Mouse (Mus musculus) bone marrow macrophage, adult 2 months (primary cell): Measurements from ENCODE around the gene Pdhx. TPM values are rescaled to one million over a fixed set of nuclear protein-coding genes. Genes with fewer than 3 reads are reported as not detected.

ENCODE experiments used
- H3K27ac ChIP-seq: 2 replicates; pipeline ENCODE4 v1.5.1; 2012; ENCODE audit warnings: low read depth, low read length; ENCODE audit not compliant: insufficient read depth
- H3K4me1 ChIP-seq: 2 replicates; pipeline ENCODE4 v1.6.1; 2012; ENCODE audit warnings: low read length; ENCODE audit not compliant: control insufficient read depth, insufficient read depth
- H3K4me3 ChIP-seq: 2 replicates; pipeline ENCODE4 v1.5.1; 2012; ENCODE audit warnings: mild to moderate bottlenecking, low read length, moderate library complexity; ENCODE audit not compliant: insufficient read depth
- CTCF ChIP-seq: IDR thresholded peaks from 2 replicates; pipeline ENCODE4 v1.5.1; 2012; ENCODE audit warnings: low read depth, mild to moderate bottlenecking, low read length, moderate library complexity
- POLR2A ChIP-seq: IDR thresholded peaks from 2 replicates; pipeline ENCODE4 v1.6.1; 2012; ENCODE audit warnings: mild to moderate bottlenecking, low read depth, low read length, borderline replicate concordance
- polyA plus RNA-seq: library from polyadenylated mRNA; stranded (reverse); fragments of >200 nt; gene quantifications from 2 replicates; pipeline ENCODE4 v1.2.4, GENCODE M21; 2012; ENCODE audit not compliant: missing spikeins, insufficient read depth, insufficient read length

Gene Pdhx
- polyA plus RNA-seq, 1 experiment = 9.8 TPM

DNA sequence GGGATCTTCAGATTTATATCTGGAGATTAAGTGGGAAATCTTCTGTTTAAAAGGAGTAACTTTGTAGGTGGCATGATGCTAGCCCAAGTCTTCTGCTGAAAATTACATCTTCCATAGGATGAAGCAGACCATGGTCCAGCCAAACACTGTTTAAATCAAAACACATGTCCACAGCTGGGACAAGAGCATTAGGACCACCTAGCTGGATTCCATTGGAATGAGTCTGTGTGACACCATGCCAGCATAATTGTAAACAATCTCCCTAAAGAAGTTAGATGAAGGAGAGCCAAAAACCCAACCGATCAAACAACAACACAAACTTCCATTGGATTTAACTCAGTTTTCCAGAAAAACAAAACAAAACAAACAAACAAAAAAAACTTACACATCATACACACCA is 75.4 kb downstream of the Pdhx start:
- Histone ChIP-seq H3K4me1 (peaks cover 13% of the 10 kb centered on the region), H3K4me3 (no peak overlapping the region), H3K27ac (no peak overlapping the region)
- TF ChIP-seq POLR2A (no peak), CTCF (no peak)

DNA sequence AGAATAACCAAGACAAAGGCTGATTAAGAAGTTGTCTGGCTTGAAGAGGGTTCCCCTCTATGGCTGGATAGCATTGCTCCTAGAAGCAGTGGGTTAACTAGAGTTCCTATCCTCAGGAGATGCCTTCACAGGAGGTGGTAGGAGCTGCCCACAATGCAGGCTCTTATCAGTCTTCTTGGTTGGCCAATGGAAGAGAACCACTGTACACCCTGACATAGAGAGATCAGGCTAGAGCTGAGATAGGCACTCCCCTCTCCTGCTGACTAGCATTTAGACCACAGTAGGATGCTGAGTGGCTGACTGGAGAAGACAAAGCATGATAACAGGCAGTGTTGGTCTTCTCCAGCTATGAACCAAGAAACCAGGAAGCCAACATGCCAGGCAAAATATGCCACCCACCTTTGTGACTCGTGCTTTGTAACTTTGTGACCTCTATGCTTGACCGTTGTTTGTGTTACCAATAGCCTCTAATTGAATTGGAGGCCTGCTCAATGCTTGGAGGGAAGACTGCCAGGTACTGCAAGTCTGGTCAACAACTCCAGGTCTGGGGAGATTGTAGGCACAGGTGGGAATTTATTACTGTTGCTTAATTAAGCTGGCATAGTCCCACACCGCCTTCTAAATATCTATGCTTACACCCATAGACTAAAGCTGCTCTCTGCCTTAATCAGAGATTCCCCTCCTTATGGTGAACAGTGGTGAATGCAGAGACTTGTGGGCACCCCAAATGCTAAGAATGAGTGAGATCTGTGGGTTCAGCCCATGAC is 79.3 kb downstream of the Pdhx start:
- no peak overlapping the region for H3K27ac ChIP-seq
- no peak overlapping the region for H3K4me3 ChIP-seq
- H3K4me1 ChIP-seq = peaks cover 32% of the 10 kb centered on the region
- TF ChIP-seq CTCF (no peak), POLR2A (no peak)

DNA sequence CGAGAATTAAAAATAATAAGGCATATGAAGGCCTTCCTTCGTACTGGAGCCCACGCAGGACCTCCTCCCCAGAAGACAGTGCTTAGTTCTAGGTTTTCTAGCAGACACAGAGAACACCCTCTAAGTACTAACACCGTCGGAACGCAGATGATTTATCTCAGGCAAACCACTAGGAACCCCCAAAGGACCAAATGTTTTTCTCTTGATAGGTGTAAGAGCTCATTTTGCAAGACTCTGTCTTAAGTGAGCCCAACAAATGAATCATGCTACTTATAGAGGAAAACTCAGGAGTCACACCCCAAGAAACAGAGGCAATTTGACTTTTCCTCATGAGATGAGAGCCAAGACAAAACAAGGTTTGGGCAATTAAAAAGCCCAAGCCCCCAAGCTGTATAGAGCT is 80.9 kb downstream of the Pdhx start:
- no peak overlapping the region for H3K4me3 ChIP-seq
- no peak overlapping the region for H3K27ac ChIP-seq
- H3K4me1 ChIP-seq = peaks cover 25% of the 10 kb centered on the region
- TF ChIP-seq CTCF = no peak
- no peak for TF ChIP-seq POLR2A

DNA sequence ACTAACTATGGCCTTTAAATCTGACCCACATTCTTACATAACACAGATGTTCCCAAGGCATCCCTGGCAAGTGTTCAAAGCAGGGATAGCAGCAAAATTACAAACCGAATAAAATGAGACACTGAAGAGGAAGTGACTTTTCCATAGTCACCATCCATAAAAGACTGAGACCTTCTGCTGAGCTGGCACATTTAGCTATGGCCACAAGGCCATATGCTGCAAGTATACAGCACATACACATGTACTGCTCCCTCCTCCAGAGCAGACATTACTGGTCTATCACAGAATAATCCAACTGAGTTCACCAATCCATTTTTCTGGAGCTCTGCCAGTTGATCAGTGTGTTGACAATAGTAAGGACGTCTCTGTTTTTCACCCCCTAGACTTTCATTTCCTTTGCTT is 83.0 kb downstream of the Pdhx start:
- Histone ChIP-seq H3K4me1 (peaks cover 37% of the 10 kb centered on the region), H3K27ac (peak overlapping the region; percentile 40), H3K4me3 (no peak overlapping the region)
- TF ChIP-seq CTCF (no peak), POLR2A (no peak)

DNA sequence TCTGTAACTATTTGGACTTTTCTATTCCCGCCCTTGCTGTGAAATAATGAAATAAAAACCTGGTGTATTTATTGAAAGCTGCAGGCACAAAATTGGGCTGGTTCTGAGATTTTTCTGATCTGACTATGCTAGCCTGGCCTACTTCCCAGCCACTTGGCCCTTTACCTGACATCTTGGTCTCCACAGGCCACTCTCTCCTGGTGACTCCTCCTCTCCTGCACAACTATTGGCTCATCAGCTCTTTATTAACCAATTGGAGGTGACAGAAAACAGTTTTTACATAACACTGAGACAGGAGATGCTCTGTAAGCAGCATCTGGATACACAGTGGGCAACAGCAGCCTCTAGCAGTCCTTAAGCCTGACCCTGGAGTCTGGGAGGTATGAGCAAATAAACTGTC is 83.9 kb downstream of the Pdhx start:
- TF ChIP-seq CTCF = no peak
- no peak for TF ChIP-seq POLR2A
- H3K27ac ChIP-seq = peak overlapping the region; percentile 40
- peaks cover 37% of the 10 kb centered on the region for H3K4me1 ChIP-seq
- no peak overlapping the region for H3K4me3 ChIP-seq

DNA sequence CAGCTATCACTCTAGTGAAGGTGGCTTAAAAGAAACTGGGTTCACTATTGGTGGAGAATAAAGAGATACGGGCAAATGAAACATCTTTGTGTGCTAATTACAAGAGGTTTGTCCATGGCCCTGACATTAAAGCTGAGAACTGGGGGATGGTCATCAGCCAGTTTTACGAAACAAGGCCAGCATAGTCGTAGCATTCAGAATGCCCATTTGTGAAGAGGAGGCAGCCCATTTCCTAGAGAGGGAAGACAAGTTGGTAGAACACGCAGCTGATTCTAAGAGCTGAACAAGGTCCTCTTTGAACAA is 85.7 kb downstream of the Pdhx start:
- Histone ChIP-seq H3K4me1 (peaks cover 37% of the 10 kb centered on the region), H3K27ac (no peak overlapping the region), H3K4me3 (no peak overlapping the region)
- TF ChIP-seq POLR2A (no peak), CTCF (no peak)

DNA sequence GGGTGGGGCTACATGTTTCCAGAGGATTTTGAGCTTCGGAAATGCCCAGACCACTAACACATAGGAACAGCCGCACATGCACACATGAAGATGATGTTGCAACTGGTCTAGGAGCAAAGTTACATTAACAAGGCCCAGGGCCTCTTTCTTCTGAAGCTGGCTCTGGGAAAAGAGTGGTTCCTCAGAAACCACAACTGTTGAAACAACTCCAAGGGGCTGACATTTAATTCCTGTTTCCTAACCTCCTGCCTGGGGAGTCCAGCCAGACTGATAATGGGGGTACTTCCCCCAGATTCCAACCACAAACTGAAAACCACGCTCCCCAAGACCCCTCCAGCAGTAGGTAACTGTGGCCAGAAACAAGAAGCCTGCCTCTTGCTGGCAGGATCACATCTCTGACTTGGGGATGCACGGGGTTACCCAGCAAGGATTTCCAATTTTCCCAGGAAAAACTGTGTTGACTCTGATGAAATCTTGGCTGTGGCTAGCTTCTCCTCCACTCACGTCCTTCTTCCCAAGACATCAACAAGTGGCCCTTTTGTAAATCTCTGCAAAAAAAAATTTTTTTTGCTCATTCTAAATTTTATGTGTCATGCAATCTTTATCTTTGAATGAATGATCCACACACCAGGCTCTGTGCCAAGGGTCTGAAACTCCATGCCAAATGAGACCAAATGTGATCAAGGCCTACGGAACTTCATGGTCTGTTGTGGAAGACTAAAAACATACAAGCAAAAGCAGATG is 86.2 kb downstream of the Pdhx start:
- Histone ChIP-seq H3K4me1 (peaks cover 37% of the 10 kb centered on the region), H3K4me3 (no peak overlapping the region), H3K27ac (peak overlapping the region; percentile 16; the same call in 1 of the 2 replicates)
- TF ChIP-seq CTCF = no peak
- no peak for TF ChIP-seq POLR2A

DNA sequence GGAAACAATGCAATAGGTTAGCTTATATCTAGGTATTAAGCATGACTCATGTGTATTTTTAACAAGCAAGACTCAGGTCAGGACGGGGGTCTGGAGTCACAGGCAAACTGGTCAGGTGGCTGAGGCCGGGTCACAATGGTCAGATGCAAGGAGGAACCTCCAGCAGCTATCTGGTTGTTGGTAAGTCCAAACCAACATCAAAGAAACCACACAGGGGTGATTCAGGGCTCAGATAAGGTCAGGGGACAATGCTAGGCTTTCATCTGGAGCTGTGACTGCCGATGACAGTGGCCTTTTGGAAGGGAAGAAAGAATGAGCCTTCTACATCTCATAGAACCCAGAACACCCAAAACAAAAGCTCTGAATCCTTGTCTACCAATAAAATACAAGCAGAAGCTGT is 86.9 kb downstream of the Pdhx start:
- H3K4me1 ChIP-seq = peaks cover 41% of the 10 kb centered on the region
- H3K27ac ChIP-seq = no peak overlapping the region
- TF ChIP-seq CTCF = no peak
- no peak for TF ChIP-seq POLR2A
- H3K4me3 ChIP-seq = no peak overlapping the region

DNA sequence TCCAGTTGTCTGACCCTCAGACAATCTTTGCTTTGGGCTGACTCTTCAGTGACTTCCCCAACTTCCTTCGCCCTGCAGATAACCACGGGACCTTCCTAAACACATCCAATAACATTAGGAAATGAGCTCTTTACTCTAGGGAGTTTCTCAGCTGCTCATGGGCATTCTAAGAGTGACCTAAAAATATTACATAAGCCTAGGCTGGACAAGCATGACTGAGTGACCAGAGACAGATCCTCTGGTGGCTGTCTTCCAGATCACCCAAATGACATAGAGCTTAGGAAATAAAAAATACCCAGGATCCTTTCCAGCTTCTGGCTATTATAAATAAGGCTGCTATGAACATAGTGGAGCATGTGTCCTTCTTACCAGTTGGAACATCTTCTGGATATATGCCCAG is 90.5 kb downstream of the Pdhx start:
- H3K4me3 ChIP-seq = no peak overlapping the region
- TF ChIP-seq POLR2A (no peak), CTCF (no peak)
- peaks cover 39% of the 10 kb centered on the region for H3K4me1 ChIP-seq
- H3K27ac ChIP-seq = no peak overlapping the region

DNA sequence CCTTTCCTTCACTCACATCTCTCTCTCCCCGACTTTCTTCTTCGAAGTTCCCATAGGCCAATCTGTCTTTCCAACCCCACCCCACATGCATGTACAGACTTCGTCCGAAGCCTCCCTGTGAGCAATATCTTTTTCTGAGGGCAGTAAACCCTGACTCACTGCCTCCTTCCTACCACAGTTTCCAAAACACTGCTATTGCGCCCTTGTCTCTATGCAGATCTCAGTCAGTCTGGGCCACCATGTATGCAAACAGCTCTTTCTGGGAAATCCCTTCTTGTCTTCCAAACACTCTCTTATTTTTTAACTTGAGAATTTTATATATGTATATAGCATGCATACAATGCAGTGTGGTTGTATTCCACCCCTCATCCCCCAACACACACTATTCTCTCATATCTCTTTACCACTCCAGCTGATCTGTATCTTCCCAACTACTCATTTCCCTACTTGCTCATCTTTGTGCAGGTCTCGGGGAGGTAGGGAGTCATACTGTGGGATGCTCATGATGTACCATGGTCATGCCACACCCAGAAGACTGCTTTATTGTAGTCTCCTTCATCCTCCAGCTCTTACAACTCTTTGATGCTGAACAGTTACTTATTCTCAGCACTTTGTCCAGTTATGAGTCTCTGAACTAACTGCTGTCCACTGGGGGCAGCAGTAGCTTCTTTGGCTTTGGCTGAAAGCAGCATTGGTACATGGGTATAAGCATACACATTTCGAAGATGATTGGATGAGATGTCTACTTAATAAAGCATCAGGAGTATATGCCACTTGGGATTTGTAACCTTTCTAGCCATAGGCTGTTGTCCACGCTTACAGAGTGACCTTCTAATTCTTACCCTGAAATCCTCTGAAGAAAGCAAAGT is 91.6 kb downstream of the Pdhx start:
- Histone ChIP-seq H3K4me1 (peaks cover 29% of the 10 kb centered on the region), H3K27ac (no peak overlapping the region), H3K4me3 (no peak overlapping the region)
- TF ChIP-seq CTCF (no peak), POLR2A (no peak)

DNA sequence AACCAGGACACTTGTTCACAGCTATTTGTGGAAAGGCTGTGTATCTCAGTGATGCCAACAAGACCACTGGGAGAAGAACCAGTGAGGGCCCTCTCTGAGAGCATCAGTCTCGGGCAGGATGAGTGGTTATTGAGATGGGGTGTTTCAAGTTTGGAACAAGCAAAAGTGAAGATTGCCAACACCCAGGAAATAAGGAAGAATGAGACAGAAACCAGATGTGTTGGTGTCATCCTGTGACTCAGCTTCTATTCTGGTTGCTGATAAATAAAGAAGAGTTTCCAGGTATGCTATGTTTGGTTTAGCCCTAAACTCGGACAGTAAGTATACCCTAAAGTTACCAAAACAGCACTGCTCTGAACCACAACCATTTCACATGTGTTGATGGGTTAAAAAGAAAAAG is 92.4 kb downstream of the Pdhx start:
- Histone ChIP-seq H3K4me1 (peaks cover 23% of the 10 kb centered on the region), H3K4me3 (no peak overlapping the region), H3K27ac (no peak overlapping the region)
- no peak for TF ChIP-seq POLR2A
- TF ChIP-seq CTCF = no peak
